Mouse (Mus musculus) bone marrow, adult 2 months (tissue): ENCODE measurements around the gene Fgf4. TPM values are rescaled to one million over a fixed set of nuclear protein-coding genes. Genes with fewer than 3 reads are reported as not detected.
"Not testable (repeated sequence)": the region's sequence is repeated elsewhere in the genome, so short reads cannot be mapped to it uniquely, and the experiment has no call there.

ENCODE experiments used
- H3K27ac ChIP-seq: fragments of 200-500 bp; 2 replicates; pipeline ENCODE4 v1.5.1; 2012; ENCODE audit warnings: low read depth, mild to moderate bottlenecking, control low read depth, inconsistent platforms, low read length; ENCODE audit not compliant: control insufficient read depth, poor library complexity, insufficient read depth
- H3K4me1 ChIP-seq: fragments of 200-500 bp; 2 replicates; pipeline ENCODE4 v1.6.1; 2011; ENCODE audit warnings: low read length; ENCODE audit not compliant: control insufficient read depth, insufficient read depth
- H3K4me3 ChIP-seq: fragments of 200-500 bp; replicated peaks from 2 replicates; pipeline ENCODE3; 2011; ENCODE audit warnings: mild to moderate bottlenecking, low read depth, low read length, control low read depth; ENCODE audit not compliant: control insufficient read depth
- CTCF ChIP-seq: fragments of 200-500 bp; IDR thresholded peaks from 2 replicates; pipeline ENCODE4 v1.5.1; 2011; ENCODE audit warnings: low read length, control low read depth; ENCODE audit not compliant: control insufficient read depth, insufficient read depth
- POLR2A ChIP-seq: fragments of 200-500 bp; IDR thresholded peaks from 2 replicates; pipeline ENCODE4 v1.6.1; 2011; ENCODE audit warnings: low read depth, mild to moderate bottlenecking, control low read depth, low read length, borderline replicate concordance; ENCODE audit not compliant: control insufficient read depth
- WGBS: fragments of 180-500 bp; shearing (Covaris S2); methylation state at CpG from one replicate; pipeline ENCODE4 v1.1.7; 2018; 5-methylcytosine and 5-hydroxymethylcytosine counted together
- polyA plus RNA-seq: library from polyadenylated mRNA; stranded (reverse); fragments of >200 nt; gene quantifications from 2 replicates; pipeline ENCODE4 v1.2.4, GENCODE M21; 2011; ENCODE audit warnings: low replicate concordance; ENCODE audit not compliant: missing spikeins, insufficient read depth, insufficient read length

Gene Fgf4
- polyA plus RNA-seq, 1 experiment = 4.6 TPM

GRCm38 (mm10) chr7:144873160-144873559 lies 26.0 kb downstream of the Fgf4 start:
- Histone ChIP-seq H3K4me1 (no peaks in the 10 kb centered on the region), H3K4me3 (no peak overlapping the region), H3K27ac (no peak overlapping the region)
- 82% methylated on average over 4 of the region's 4 CpGs for whole genome bisulfite sequencing
- TF ChIP-seq POLR2A (no peak), CTCF (no peak)

GRCm38 (mm10) chr7:144874226-144874625 lies 27.1 kb downstream of the Fgf4 start:
- H3K27ac ChIP-seq = no peak overlapping the region
- H3K4me1 ChIP-seq = no peaks in the 10 kb centered on the region
- 74% methylated on average over 4 of the region's 4 CpGs for WGBS
- H3K4me3 ChIP-seq = no peak overlapping the region
- TF ChIP-seq POLR2A (no peak), CTCF (no peak)

GRCm38 (mm10) chr7:144878401-144878800 lies 31.2 kb downstream of the Fgf4 start:
- no peak overlapping the region for H3K4me3 ChIP-seq
- no peaks in the 10 kb centered on the region for H3K4me1 ChIP-seq
- WGBS = 88% methylated on average over 1 of the region's 1 CpGs
- TF ChIP-seq POLR2A (no peak), CTCF (no peak)
- H3K27ac ChIP-seq = no peak overlapping the region; the same call in 1 of the 2 replicates

- Histone ChIP-seq H3K4me3 (no peak overlapping the region), H3K27ac (no peak overlapping the region), H3K4me1 (no peaks in the 10 kb centered on the region)
- WGBS = 49% methylated on average over 2 of the region's 2 CpGs
- no peak for TF ChIP-seq POLR2A
- TF ChIP-seq CTCF = no peak
Observed at GRCm38 (mm10) chr7:144883106-144883505, 35.9 kb downstream of the Fgf4 start.

- WGBS = 74% methylated on average over 2 of the region's 2 CpGs
- Histone ChIP-seq H3K4me3 (no peak overlapping the region), H3K27ac (no peak overlapping the region), H3K4me1 (no peaks in the 10 kb centered on the region)
- TF ChIP-seq POLR2A = no peak
- no peak for TF ChIP-seq CTCF
Observed at GRCm38 (mm10) chr7:144887672-144888071, 40.5 kb downstream of the Fgf4 start.

- 22% methylated on average over 18 of the region's 18 CpGs for WGBS
- TF ChIP-seq POLR2A (no peak), CTCF (no peak)
- Histone ChIP-seq H3K4me3 (no peak overlapping the region), H3K27ac (no peak overlapping the region), H3K4me1 (no peaks in the 10 kb centered on the region)
Observed at GRCm38 (mm10) chr7:144888564-144889299, 41.6 kb downstream of the Fgf4 start.

- H3K4me1 ChIP-seq, H3K27ac ChIP-seq, H3K4me3 ChIP-seq: not testable (repeated sequence)
- 84% methylated on average over 1 of the region's 1 CpGs for WGBS
Observed at GRCm38 (mm10) chr7:144890661-144891060, 43.5 kb downstream of the Fgf4 start.

- 78% methylated on average over 2 of the region's 2 CpGs for WGBS
- no peak for TF ChIP-seq POLR2A
- peaks cover 1% of the 10 kb centered on the region for H3K4me1 ChIP-seq
- no peak overlapping the region for H3K4me3 ChIP-seq
- no peak overlapping the region for H3K27ac ChIP-seq
Observed at GRCm38 (mm10) chr7:144891863-144892262, 44.7 kb downstream of the Fgf4 start.

- Histone ChIP-seq H3K4me3 (no peak overlapping the region), H3K4me1 (peaks cover 1% of the 10 kb centered on the region), H3K27ac (no peak overlapping the region)
- 60% methylated on average over 6 of the region's 6 CpGs for WGBS
- TF ChIP-seq POLR2A (no peak), CTCF (no peak)
Observed at GRCm38 (mm10) chr7:144892322-144892721, 45.2 kb downstream of the Fgf4 start.

GRCm38 (mm10) chr7:144894191-144894590 lies 47.0 kb downstream of the Fgf4 start:
- Histone ChIP-seq H3K4me1 (peaks cover 1% of the 10 kb centered on the region), H3K27ac (no peak overlapping the region)

More at GRCm38 (mm10) chr7:144894191-144894590, 47.0 kb downstream of the Fgf4 start:
- TF ChIP-seq POLR2A = no peak
- no peak for TF ChIP-seq CTCF
- H3K4me3 ChIP-seq = no peak overlapping the region
- WGBS = 8% methylated on average over 5 of the region's 5 CpGs
